Comparison of ENCODE assay signal across 14 mouse cellular contexts in genomic region chr5:136480541-136480940, GRCm38 (mm10).
DNase-seq lines count a peak whose midpoint lies in the region; ATAC-seq lines count a peak whose summit lies in the region.
"Had no signal": no experiment of that assay in that cellular context is flagged by ENCODE, and none has a peak within 500 bp of the region (broad histone marks: within the 10 kb centered on the region; RNA-seq: fewer than 3 reads in every experiment).

No protein-coding gene starts in this region.

- H3K27ac ChIP-seq in heart, embryonic 13.5 days (replicated peaks): peak overlapping the region; percentile 84
- H3K27ac ChIP-seq: forebrain, embryonic 12.5 days; hindbrain, embryonic 13.5 days; stomach, embryonic 15.5 days had no signal

- peaks cover 63% of the 10 kb centered on the region for H3K4me1 ChIP-seq in heart, embryonic 13.5 days
- H3K4me1 ChIP-seq: forebrain, embryonic 12.5 days had no signal

- 58% methylated on average over 7 of the region's 7 CpGs for WGBS in heart, embryonic 13.5 days

- H3K36me3 ChIP-seq in heart, embryonic 13.5 days: peaks cover 42% of the 10 kb centered on the region

- H3K4me2 ChIP-seq in heart, embryonic 13.5 days: no peak overlapping the region
- H3K4me2 ChIP-seq: forebrain, embryonic 12.5 days; hindbrain, embryonic 13.5 days; stomach, embryonic 15.5 days had no signal

- no peak overlapping the region for H3K9ac ChIP-seq in heart, embryonic 13.5 days
- H3K9ac ChIP-seq: forebrain, embryonic 12.5 days; hindbrain, embryonic 13.5 days; liver, postnatal 0 days; stomach, embryonic 15.5 days had no signal

- intact Hi-C loops in gastrocnemius, postnatal 14 days (cut with DNase I; ENCODE audit: low total_unique reads): no loop called here

- 0 out of 2 replicates have a peak, but pooled peaks have one; percentile 25 for ATAC-seq in heart, embryonic 13.5 days (ENCODE audit: extremely low read depth, insufficient number of reproducible peaks, low FRiP score, low TSS enrichment)
- ATAC-seq: CD4-positive, CD25-positive, alpha-beta regulatory T cell, adult 4 months; liver, postnatal 0 days had no signal

- H3K4me3 ChIP-seq in heart, embryonic 13.5 days: no peak overlapping the region
- H3K4me3 ChIP-seq: forebrain, embryonic 12.5 days; hindbrain, embryonic 13.5 days; stomach, embryonic 15.5 days had no signal

- no peaks in the 10 kb centered on the region for H3K9me3 ChIP-seq in heart, embryonic 13.5 days
- H3K9me3 ChIP-seq: forebrain, embryonic 12.5 days; hindbrain, embryonic 13.5 days; stomach, embryonic 15.5 days had no signal

- peak; percentile 19 for DNase-seq in gastrocnemius, postnatal 25 days
- no peak for DNase-seq in gastrocnemius, postnatal 14 days
- peak; percentile 67 for DNase-seq in right cerebral cortex, adult 18-20 months
- DNase-seq in right cerebral cortex, postnatal 14 days: no peak
- peak; percentile 59 for DNase-seq in telencephalon, adult 2 months (ENCODE audit: low read depth, low spot score)
- DNase-seq in embryo, embryonic 9.5 days (ENCODE audit: extremely low spot score): no peak
- DNase-seq in ovary, postnatal 10 days (ENCODE audit: low spot score): no peak
- DNase-seq: liver, postnatal 0 days; retina, postnatal 1 day had no signal

- H3K27me3 ChIP-seq in heart, embryonic 13.5 days (replicated peaks): no peaks in the 10 kb centered on the region
- H3K27me3 ChIP-seq: forebrain, embryonic 12.5 days; hindbrain, embryonic 13.5 days; stomach, embryonic 15.5 days had no signal

Comparison
In these comparisons a context has a peak if more than half of its experiments do, and no peak if none do; other contexts are left out.
1. DNase-seq: peak in gastrocnemius, postnatal 25 days (single experiment), right cerebral cortex, adult 18-20 months (single experiment) and telencephalon, adult 2 months (single experiment); none in gastrocnemius, postnatal 14 days (single experiment), right cerebral cortex, postnatal 14 days (single experiment), embryo, embryonic 9.5 days (single experiment) and ovary, postnatal 10 days (single experiment).